Mouse (Mus musculus): Measurements from ENCODE around the gene Dlat.

Gene Dlat

DNA sequence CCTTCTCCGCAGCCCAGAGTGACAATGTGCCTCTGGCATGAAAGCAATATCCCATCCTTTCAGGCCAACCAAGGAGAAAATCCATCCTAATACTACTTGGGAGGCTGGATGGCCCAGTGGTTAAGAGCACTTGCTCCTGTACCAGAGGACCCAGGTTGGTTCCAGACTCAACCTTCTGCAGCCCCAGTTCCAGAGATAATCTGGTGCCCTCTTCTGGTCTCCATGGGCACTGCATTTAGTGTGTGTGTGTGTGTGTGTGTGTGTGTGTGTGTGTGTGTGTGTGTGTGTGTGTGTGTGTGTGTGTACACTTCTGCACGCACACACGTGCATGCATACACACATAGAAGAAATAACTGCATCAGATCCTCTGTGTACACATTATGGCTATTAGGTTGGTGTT, 66.0 kb downstream of the Dlat start:
- peak; percentile 47 to 71 for DNase-seq (ENCODE audit: low spot score in 2 of 2)

- DNase-seq (ENCODE audit: low spot score in 2 of 2) = no peak
Observed at GRCm38 (mm10) chr9:50592955-50593354, 66.6 kb downstream of the Dlat start.

DNA sequence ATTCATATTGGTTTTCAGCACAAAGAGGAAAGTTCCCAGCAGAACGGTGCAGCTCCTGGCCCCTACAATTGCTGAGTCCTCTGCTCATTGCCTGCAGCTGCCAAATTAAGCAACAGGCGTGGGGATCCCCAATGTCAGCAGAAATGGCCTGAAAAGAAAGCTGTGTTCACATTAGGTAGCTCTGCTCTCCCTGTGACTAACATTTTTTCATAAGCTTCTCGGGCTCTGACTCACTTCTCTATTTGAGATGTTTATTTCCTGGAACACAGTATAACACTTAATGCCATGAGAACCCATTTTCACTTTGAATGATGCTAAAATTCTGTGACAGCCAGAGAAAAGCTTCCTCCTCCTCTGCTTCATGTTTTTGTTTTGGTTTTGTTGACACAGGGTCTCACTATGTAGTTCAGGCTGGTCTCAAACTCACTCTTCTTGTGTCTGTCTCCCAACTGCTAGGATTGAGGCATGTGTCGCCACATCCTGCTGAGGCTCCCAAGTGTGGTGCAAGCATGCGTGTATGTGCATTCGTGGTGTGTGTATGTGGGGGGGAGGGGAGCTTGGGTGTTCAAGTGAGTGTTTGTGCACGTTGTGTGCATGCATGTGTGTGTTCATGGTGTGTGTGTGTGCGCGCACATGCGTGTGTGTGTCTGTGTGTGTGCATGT, 68.6 kb downstream of the Dlat start:
- no peak for DNase-seq (ENCODE audit: low spot score in 2 of 2)

DNA sequence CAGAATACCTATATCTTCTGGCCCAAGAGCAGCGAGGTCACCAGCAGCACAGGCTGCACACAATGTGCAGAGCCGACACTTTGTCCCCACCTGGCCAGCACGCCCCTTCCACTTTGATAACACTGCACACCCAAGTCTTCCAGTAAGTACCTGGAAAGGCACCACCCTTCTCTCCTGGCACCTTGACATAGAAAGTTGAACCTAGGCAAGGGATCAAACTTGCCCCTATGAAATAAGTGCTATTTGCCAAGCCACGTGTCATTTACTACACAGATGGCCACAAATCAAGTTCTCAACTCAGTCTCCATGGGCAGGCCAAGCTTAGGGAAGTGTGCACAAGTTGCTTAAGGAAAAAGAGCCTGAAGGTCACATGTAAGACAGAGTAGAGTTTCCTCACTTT, 72.6 kb downstream of the Dlat start:
- no peak for DNase-seq (ENCODE audit: low spot score in 2 of 2)

- DNase-seq (ENCODE audit: low spot score in 2 of 2) = no peak
Observed at GRCm38 (mm10) chr9:50585145-50585818, 74.3 kb downstream of the Dlat start.
